In genomic region chr2:163359253-163359652, GRCm38 (mm10) we compare ENCODE assay signal across 27 mouse cellular contexts. TPM values are rescaled to one million over a fixed set of nuclear protein-coding genes. Genes with fewer than 3 reads are reported as not detected.
DNase-seq lines count a peak whose midpoint lies in the region; ATAC-seq and TF ChIP-seq lines count a peak whose summit lies in the region.
"Had no signal": no experiment of that assay in that cellular context is flagged by ENCODE, and none has a peak within 500 bp of the region (broad histone marks: within the 10 kb centered on the region; RNA-seq: fewer than 3 reads in every experiment).

No protein-coding gene starts in this region.

- TF ChIP-seq CTCF in embryonic fibroblast, embryonic 13.5 days (IDR thresholded peaks at IDR 0.05; ENCODE audit: borderline replicate concordance, insufficient read depth, low read length), result no peak

- H3K4me2 ChIP-seq in heart, embryonic 12.5 days, result peak overlapping the region; percentile 43
- H3K4me2 ChIP-seq in heart, embryonic 16.5 days (ENCODE audit: low read depth, low read length), result peak overlapping the region; percentile 34
- peak overlapping the region; percentile 66; the same call in 1 of the 2 replicates for H3K4me2 ChIP-seq in liver, embryonic 16.5 days (ENCODE audit: low read depth, low read length)
- H3K4me2 ChIP-seq: embryonic facial prominence, embryonic 13.5 days; forebrain, embryonic 13.5 days; hindbrain, embryonic 12.5 days; limb, embryonic 12.5 days; lung, embryonic 15.5 days; neural tube, embryonic 13.5 days had no signal

- H3K9me3 ChIP-seq in heart, embryonic 12.5 days (replicated peaks), result no peaks in the 10 kb centered on the region
- no peaks in the 10 kb centered on the region for H3K9me3 ChIP-seq in heart, embryonic 16.5 days (replicated peaks; ENCODE audit: control insufficient read depth, low read length)
- H3K9me3 ChIP-seq in liver, embryonic 16.5 days (replicated peaks; ENCODE audit: control insufficient read depth, low read length), result no peaks in the 10 kb centered on the region
- H3K9me3 ChIP-seq: embryonic facial prominence, embryonic 13.5 days; forebrain, embryonic 13.5 days; hindbrain, embryonic 12.5 days; limb, embryonic 12.5 days; lung, embryonic 15.5 days; megakaryocyte, embryonic 14.5 days; neural tube, embryonic 13.5 days had no signal

- H3K27ac ChIP-seq in heart, embryonic 12.5 days (ENCODE audit: poor library complexity, severe bottlenecking), result peak overlapping the region; percentile 99
- peak overlapping the region; percentile 92 for H3K27ac ChIP-seq in embryonic fibroblast, embryonic 13.5 days (ENCODE audit: insufficient read depth, low read length)
- H3K27ac ChIP-seq in heart, embryonic 16.5 days (ENCODE audit: low read length), result peak overlapping the region; percentile 91
- peak overlapping the region; percentile 84 for H3K27ac ChIP-seq in liver, embryonic 16.5 days (ENCODE audit: low read length)
- H3K27ac ChIP-seq: embryonic facial prominence, embryonic 13.5 days; forebrain, embryonic 13.5 days; hindbrain, embryonic 12.5 days; limb, embryonic 12.5 days; lung, embryonic 15.5 days; neural tube, embryonic 13.5 days had no signal

- no peak for ATAC-seq in heart, embryonic 12.5 days (ENCODE audit: insufficient number of reproducible peaks, low FRiP score)
- ATAC-seq in heart, embryonic 16.5 days (replicated peaks; ENCODE audit: extremely low read depth, insufficient read depth, low FRiP score), result no peak
- no peak for ATAC-seq in liver, embryonic 16.5 days (ENCODE audit: low read depth)
- ATAC-seq: forebrain, embryonic 13.5 days; intestine, postnatal 0 days had no signal

- H3K9ac ChIP-seq in heart, embryonic 12.5 days, result peak overlapping the region; percentile 55
- H3K9ac ChIP-seq in heart, embryonic 16.5 days (ENCODE audit: low read length), result peak overlapping the region; percentile 59
- H3K9ac ChIP-seq in liver, embryonic 16.5 days (ENCODE audit: low read depth, low read length), result peak overlapping the region; percentile 35; the same call in 1 of the 2 replicates
- H3K9ac ChIP-seq: embryonic facial prominence, embryonic 13.5 days; forebrain, embryonic 13.5 days; hindbrain, embryonic 12.5 days; limb, embryonic 12.5 days; lung, embryonic 15.5 days; neural tube, embryonic 13.5 days had no signal

- 2% methylated on average over 2 of the region's 2 CpGs for WGBS in heart, embryonic 12.5 days
- 16% methylated on average over 2 of the region's 2 CpGs for WGBS in heart, embryonic 16.5 days
- WGBS in liver, embryonic 16.5 days (ENCODE audit: insufficient replicate concordance), result 18% methylated on average over 2 of the region's 2 CpGs

- no peaks in the 10 kb centered on the region for H3K27me3 ChIP-seq in heart, embryonic 12.5 days (replicated peaks)
- H3K27me3 ChIP-seq in heart, embryonic 16.5 days (ENCODE audit: control insufficient read depth, insufficient read depth, low read length), result no peaks in the 10 kb centered on the region
- H3K27me3 ChIP-seq in liver, embryonic 16.5 days (ENCODE audit: control insufficient read depth, insufficient read depth, low read depth, low read length), result no peaks in the 10 kb centered on the region
- H3K27me3 ChIP-seq: embryonic facial prominence, embryonic 13.5 days; forebrain, embryonic 13.5 days; hindbrain, embryonic 12.5 days; lung, embryonic 15.5 days; neural tube, embryonic 13.5 days had no signal

- TF ChIP-seq POLR2A in embryonic fibroblast, embryonic 13.5 days (IDR thresholded peaks at IDR 0.05; ENCODE audit: low read depth, low read length), result no peak

- H3K4me1 ChIP-seq in heart, embryonic 12.5 days (replicated peaks), result peaks cover 88% of the 10 kb centered on the region
- H3K4me1 ChIP-seq in embryonic fibroblast, embryonic 13.5 days (ENCODE audit: control insufficient read depth, insufficient read depth, low read length), result peaks cover 21% of the 10 kb centered on the region
- H3K4me1 ChIP-seq in heart, embryonic 16.5 days (ENCODE audit: control insufficient read depth, insufficient read depth, low read length), result peaks cover 80% of the 10 kb centered on the region
- peaks cover 55% of the 10 kb centered on the region for H3K4me1 ChIP-seq in liver, embryonic 16.5 days (ENCODE audit: control insufficient read depth, low read depth, low read length)
- H3K4me1 ChIP-seq: embryonic facial prominence, embryonic 13.5 days; forebrain, embryonic 13.5 days; hindbrain, embryonic 12.5 days; neural tube, embryonic 13.5 days had no signal

- peaks cover 8% of the 10 kb centered on the region for H3K36me3 ChIP-seq in heart, embryonic 12.5 days
- H3K36me3 ChIP-seq in heart, embryonic 16.5 days (ENCODE audit: control insufficient read depth, insufficient read depth), result no peaks in the 10 kb centered on the region
- no peaks in the 10 kb centered on the region for H3K36me3 ChIP-seq in liver, embryonic 16.5 days (ENCODE audit: control insufficient read depth, insufficient read depth)
- H3K36me3 ChIP-seq: embryonic facial prominence, embryonic 13.5 days; hindbrain, embryonic 12.5 days; limb, embryonic 12.5 days; lung, embryonic 15.5 days; neural tube, embryonic 13.5 days had no signal

- no peak for DNase-seq in heart, adult 8-10 months (ENCODE audit: low spot score)
- DNase-seq in frontal cortex, postnatal 14 days (ENCODE audit: low spot score in 2 of 2), result no peak
- DNase-seq in spleen, postnatal 14 days (ENCODE audit: low spot score in 2 of 2), result no peak
- DNase-seq: adrenal gland, postnatal 14 days; cerebellum, adult 2 months; cerebellum, postnatal 25 days; kidney, postnatal 25 days; layer of hippocampus, postnatal 36 days; lung, postnatal 36 days; midbrain, embryonic 14.5 days; right cerebral cortex, adult 18-20 months; thymus, adult 18-20 months; thymus, postnatal 36 days had no signal

- no peak overlapping the region for H3K4me3 ChIP-seq in heart, embryonic 12.5 days
- no peak overlapping the region for H3K4me3 ChIP-seq in embryonic fibroblast, embryonic 13.5 days (ENCODE audit: insufficient read depth, low read length)
- no peak overlapping the region for H3K4me3 ChIP-seq in heart, embryonic 16.5 days (ENCODE audit: low read length)
- no peak overlapping the region for H3K4me3 ChIP-seq in liver, embryonic 16.5 days (ENCODE audit: low read depth, low read length)
- H3K4me3 ChIP-seq: embryonic facial prominence, embryonic 13.5 days; forebrain, embryonic 13.5 days; hindbrain, embryonic 12.5 days; limb, embryonic 12.5 days; lung, embryonic 15.5 days; megakaryocyte, embryonic 14.5 days; myocyte; neural tube, embryonic 13.5 days had no signal

RNA-seq across cellular contexts. Expression of gene Jph2, which starts 38.5 kb away (rescaled TPM):
- polyA plus RNA-seq in heart, embryonic 12.5 days (2016; fragmentation: Nextera tagmentation; extraction: Ambion mirVana), result 62.5 and 62.7 TPM in 2 replicates
- 100 to 1,000 TPM; 423 to 464 (median 433) TPM for total RNA-seq in heart, adult 8-10 months (2022)
- 33.0 and 50.9 TPM in 2 replicates for polyA plus RNA-seq in embryonic fibroblast, embryonic 13.5 days (2011; ENCODE audit: insufficient read length, low read depth, missing spikeins)
- 38.5 and 43.2 TPM in 2 replicates for polyA plus RNA-seq in heart, embryonic 16.5 days (2015; fragmentation: Nextera tagmentation; extraction: Ambion mirVana)
- polyA plus RNA-seq in liver, embryonic 16.5 days (2015; fragmentation: Nextera tagmentation; extraction: Ambion mirVana), result 0.09 and 0.30 TPM in 2 replicates
- total RNA-seq: granulocyte monocyte progenitor cell, adult 5-6 weeks had no signal

Comparison
In these comparisons a context has a peak if more than half of its experiments do, and no peak if none do; other contexts are left out.
1. RNA of gene Jph2, which starts 38.5 kb away (polyA plus RNA-seq): 62.5 to 62.7 TPM in heart, embryonic 12.5 days, 38.5 to 43.2 TPM in heart, embryonic 16.5 days and 33.0 to 50.9 TPM in embryonic fibroblast, embryonic 13.5 days; 0.09 to 0.30 TPM in liver, embryonic 16.5 days; every median in the first group is over 10 times any median in the second.
2. Peak in every context shown above with its lines, with median percentiles within 50 percentile points of each other: H3K27ac ChIP-seq, H3K4me2 ChIP-seq and H3K9ac ChIP-seq.